Mouse (Mus musculus): ENCODE measurements at regions not wholly inside any gene's neighbourhood (a gene's known extent, or its start where the extent isn't known, plus 50 kb on each side); places are given as distances from the start of the nearest gene placed in this dataset.

DNA sequence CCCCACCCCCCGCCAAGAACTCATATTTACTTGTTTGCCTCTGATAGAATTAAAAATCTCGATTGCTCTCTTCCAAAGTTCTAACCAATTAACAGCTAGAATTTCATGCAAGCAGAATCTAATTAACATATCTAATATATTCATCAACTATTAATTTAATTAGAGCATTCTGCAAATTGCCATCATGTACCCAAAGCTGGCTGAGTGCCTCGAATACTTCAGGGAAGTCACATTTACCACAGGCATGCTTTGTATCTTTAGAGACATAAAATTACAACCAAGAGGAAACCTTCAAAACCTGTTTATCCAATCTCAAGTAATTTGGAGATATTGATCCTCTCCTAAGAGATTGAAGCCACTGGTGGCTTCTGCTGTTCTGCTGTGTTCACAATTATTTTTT is 401.6 kb upstream of the Nmur2 start:
- Histone ChIP-seq H3K4me2 (ENCODE audit: low read depth, low read length) (no peak overlapping the region), H3K4me1 (ENCODE audit: control insufficient read depth, insufficient read depth, low read length) (no peaks in the 10 kb centered on the region), H3K9ac (ENCODE audit: low read length) (no peak overlapping the region), H3K27ac (ENCODE audit: low read length) (no peak overlapping the region), H3K27me3 (ENCODE audit: control insufficient read depth, insufficient read depth, low read length) (no peaks in the 10 kb centered on the region), H3K9me3 (replicated peaks; ENCODE audit: control insufficient read depth, low read length) (no peaks in the 10 kb centered on the region), H3K36me3 (ENCODE audit: control insufficient read depth, insufficient read depth) (no peaks in the 10 kb centered on the region), H3K4me3 (ENCODE audit: low read length) (no peak overlapping the region)
- ATAC-seq (replicated peaks; ENCODE audit: extremely low read depth, insufficient read depth, low FRiP score) = no peak
- WGBS = 79% methylated on average over 3 of the region's 3 CpGs

DNA sequence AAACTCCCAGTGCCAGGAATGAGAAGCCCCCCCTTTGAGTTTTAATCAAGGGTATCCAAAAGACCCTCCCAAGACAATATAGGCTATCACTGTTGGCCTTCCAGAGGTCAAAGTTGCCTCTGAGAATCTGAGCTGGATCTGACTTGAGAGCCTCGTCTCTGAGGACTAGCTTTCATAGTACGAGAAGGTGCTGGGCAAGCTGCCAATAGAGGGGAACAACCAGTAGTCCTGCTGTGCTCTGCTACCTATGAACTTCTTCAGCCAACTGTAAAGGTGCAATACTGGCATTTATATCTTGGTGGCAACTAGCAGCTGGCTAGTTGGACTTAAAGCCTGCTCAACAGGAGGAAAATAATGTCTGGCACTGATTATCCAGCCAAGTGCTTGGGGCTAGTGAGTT is 400.3 kb upstream of the Nmur2 start:
- H3K9ac ChIP-seq (ENCODE audit: low read length) = no peak overlapping the region
- H3K9me3 ChIP-seq (replicated peaks; ENCODE audit: control insufficient read depth, low read length) = no peaks in the 10 kb centered on the region
- ATAC-seq (replicated peaks; ENCODE audit: extremely low read depth, insufficient read depth, low FRiP score) = no peak
- no peak overlapping the region for H3K4me2 ChIP-seq (ENCODE audit: low read depth, low read length)
- H3K36me3 ChIP-seq (ENCODE audit: control insufficient read depth, insufficient read depth) = no peaks in the 10 kb centered on the region
- no peak overlapping the region for H3K27ac ChIP-seq (ENCODE audit: low read length)
- H3K4me3 ChIP-seq (ENCODE audit: low read length) = no peak overlapping the region
- 22% methylated on average over 2 of the region's 2 CpGs for WGBS
- no peaks in the 10 kb centered on the region for H3K27me3 ChIP-seq (ENCODE audit: control insufficient read depth, insufficient read depth, low read length)
- no peaks in the 10 kb centered on the region for H3K4me1 ChIP-seq (ENCODE audit: control insufficient read depth, insufficient read depth, low read length)

DNA sequence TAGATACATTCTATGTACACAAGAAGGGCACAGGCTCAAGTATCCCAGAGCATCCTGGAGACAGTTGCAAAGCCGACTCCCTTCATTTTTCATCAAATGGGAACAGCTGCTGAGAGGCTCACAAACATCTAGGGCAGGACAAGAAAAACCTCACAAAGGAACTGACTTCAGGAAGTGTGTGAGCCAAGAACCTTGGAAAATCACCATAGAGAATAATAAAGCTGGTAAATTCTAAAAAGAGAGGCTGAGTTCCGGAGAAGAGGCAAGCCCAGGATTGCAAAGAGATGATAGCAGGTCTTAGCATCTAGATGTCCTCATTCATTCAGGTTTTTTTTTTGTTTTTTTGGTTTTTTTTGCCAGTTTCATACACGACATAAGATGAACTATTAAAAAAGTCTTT is 390.3 kb upstream of the Nmur2 start:
- Histone ChIP-seq H3K4me1 (ENCODE audit: control insufficient read depth, insufficient read depth, low read length) (no peaks in the 10 kb centered on the region), H3K36me3 (ENCODE audit: control insufficient read depth, insufficient read depth) (no peaks in the 10 kb centered on the region), H3K9ac (ENCODE audit: low read length) (no peak overlapping the region), H3K27ac (ENCODE audit: low read length) (no peak overlapping the region), H3K4me2 (ENCODE audit: low read depth, low read length) (no peak overlapping the region), H3K27me3 (ENCODE audit: control insufficient read depth, insufficient read depth, low read length) (no peaks in the 10 kb centered on the region), H3K4me3 (ENCODE audit: low read length) (no peak overlapping the region), H3K9me3 (replicated peaks; ENCODE audit: control insufficient read depth, low read length) (no peaks in the 10 kb centered on the region)
- 73% methylated on average over 3 of the region's 3 CpGs for WGBS
- ATAC-seq (replicated peaks; ENCODE audit: extremely low read depth, insufficient read depth, low FRiP score) = no peak

DNA sequence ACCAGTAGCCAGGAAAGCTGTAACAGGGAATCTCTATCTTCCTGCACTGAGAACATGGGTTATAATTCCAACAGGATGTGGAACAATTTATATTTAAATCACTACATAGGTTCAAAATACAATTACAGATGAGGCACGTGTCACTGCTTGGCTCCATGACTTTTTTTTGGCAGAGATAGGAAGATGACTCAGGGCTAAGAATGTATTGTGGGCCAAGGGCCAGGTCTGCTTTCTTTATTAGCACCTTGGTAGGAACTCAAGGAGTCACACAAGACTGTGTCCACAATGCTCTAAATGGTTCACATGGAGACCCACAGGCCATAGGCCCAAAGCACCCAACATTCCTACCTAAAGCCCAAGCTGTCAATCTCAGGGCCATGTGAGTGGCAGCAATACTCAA is 344.0 kb upstream of the Nmur2 start:
- no peak overlapping the region for H3K9ac ChIP-seq (ENCODE audit: low read length)
- no peaks in the 10 kb centered on the region for H3K9me3 ChIP-seq (replicated peaks; ENCODE audit: control insufficient read depth, low read length)
- H3K36me3 ChIP-seq (ENCODE audit: control insufficient read depth, insufficient read depth) = no peaks in the 10 kb centered on the region
- H3K27me3 ChIP-seq (ENCODE audit: control insufficient read depth, insufficient read depth, low read length) = no peaks in the 10 kb centered on the region
- no peak overlapping the region for H3K4me3 ChIP-seq (ENCODE audit: low read length)
- H3K4me1 ChIP-seq (ENCODE audit: control insufficient read depth, insufficient read depth, low read length) = no peaks in the 10 kb centered on the region
- no peak for ATAC-seq (replicated peaks; ENCODE audit: extremely low read depth, insufficient read depth, low FRiP score)
- 43% methylated on average over 1 of the region's 1 CpGs for WGBS
- no peak overlapping the region for H3K4me2 ChIP-seq (ENCODE audit: low read depth, low read length)
- H3K27ac ChIP-seq (ENCODE audit: low read length) = no peak overlapping the region

DNA sequence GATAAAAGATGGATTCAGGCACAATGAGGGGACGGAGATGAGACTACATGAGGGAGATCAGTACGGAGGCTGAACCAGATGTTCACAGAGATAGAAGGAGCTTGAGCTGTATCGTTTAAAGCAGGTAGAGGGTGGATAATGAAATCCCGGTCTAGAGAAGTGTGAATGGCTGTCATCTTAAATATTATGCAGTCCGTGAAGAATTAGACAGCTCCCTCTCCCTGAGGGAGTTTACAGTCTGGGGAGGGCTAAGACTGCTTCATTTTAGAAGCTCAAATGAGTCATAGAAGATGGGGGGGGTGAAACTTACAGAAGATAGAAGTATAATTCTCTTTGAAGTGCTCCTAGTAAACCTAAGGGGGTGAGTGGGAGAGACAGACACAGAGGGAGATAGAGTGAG is 336.7 kb upstream of the Nmur2 start:
- Histone ChIP-seq H3K4me3 (ENCODE audit: low read length) (no peak overlapping the region), H3K36me3 (ENCODE audit: control insufficient read depth, insufficient read depth) (no peaks in the 10 kb centered on the region), H3K4me2 (ENCODE audit: low read depth, low read length) (no peak overlapping the region), H3K27me3 (ENCODE audit: control insufficient read depth, insufficient read depth, low read length) (no peaks in the 10 kb centered on the region; the same call in 1 of the 2 replicates), H3K27ac (ENCODE audit: low read length) (no peak overlapping the region), H3K4me1 (ENCODE audit: control insufficient read depth, insufficient read depth, low read length) (no peaks in the 10 kb centered on the region), H3K9me3 (replicated peaks; ENCODE audit: control insufficient read depth, low read length) (no peaks in the 10 kb centered on the region), H3K9ac (ENCODE audit: low read length) (no peak overlapping the region)
- ATAC-seq (replicated peaks; ENCODE audit: extremely low read depth, insufficient read depth, low FRiP score) = no peak
- WGBS = 71% methylated on average over 5 of the region's 5 CpGs

DNA sequence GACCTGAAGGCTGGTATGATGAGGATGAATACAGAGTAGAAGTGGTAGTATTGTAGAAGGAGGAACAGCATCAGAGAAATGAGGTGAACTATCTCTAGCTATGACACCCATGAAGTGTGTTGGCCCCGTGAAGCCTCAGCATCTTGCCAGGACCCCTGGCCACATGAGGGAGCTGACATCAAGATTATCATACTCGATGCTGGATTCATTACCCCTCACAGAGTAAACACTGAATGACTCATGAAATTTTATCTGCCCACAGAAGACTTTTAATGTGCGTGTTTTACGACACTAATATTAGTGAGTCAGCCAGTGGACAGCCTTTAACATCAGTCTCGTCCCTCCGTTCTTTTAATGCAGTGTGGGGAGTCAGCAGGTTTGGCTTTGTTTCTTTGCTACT is 333.5 kb upstream of the Nmur2 start:
- no peak for ATAC-seq (replicated peaks; ENCODE audit: extremely low read depth, insufficient read depth, low FRiP score)
- Histone ChIP-seq H3K4me2 (ENCODE audit: low read depth, low read length) (no peak overlapping the region), H3K9me3 (replicated peaks; ENCODE audit: control insufficient read depth, low read length) (no peaks in the 10 kb centered on the region), H3K9ac (ENCODE audit: low read length) (no peak overlapping the region), H3K4me1 (ENCODE audit: control insufficient read depth, insufficient read depth, low read length) (no peaks in the 10 kb centered on the region), H3K27me3 (ENCODE audit: control insufficient read depth, insufficient read depth, low read length) (no peaks in the 10 kb centered on the region; the same call in 1 of the 2 replicates), H3K27ac (ENCODE audit: low read length) (no peak overlapping the region), H3K36me3 (ENCODE audit: control insufficient read depth, insufficient read depth) (no peaks in the 10 kb centered on the region), H3K4me3 (ENCODE audit: low read length) (no peak overlapping the region)
- WGBS = 60% methylated on average over 6 of the region's 6 CpGs

DNA sequence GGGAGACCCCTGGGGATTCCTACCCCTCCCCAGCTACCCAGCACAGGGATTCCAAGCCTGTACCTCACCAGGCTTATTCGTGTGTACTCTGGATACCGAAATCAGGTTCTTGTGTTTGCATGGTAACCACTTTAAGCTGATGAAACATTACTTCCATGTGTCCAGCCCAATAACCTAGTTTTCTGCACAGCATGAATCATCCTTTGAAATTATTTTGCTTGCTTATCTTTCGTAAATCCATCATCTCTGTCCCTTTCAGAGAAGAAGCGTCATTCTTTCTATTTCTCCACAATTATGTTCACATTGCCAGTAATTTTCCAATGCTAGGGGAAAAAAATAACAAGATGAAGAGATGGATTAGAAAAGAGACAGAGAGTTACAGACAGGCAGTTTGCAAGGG is 332.8 kb upstream of the Nmur2 start:
- no peaks in the 10 kb centered on the region for H3K36me3 ChIP-seq (ENCODE audit: control insufficient read depth, insufficient read depth)
- no peak overlapping the region for H3K27ac ChIP-seq (ENCODE audit: low read length)
- ATAC-seq (replicated peaks; ENCODE audit: extremely low read depth, insufficient read depth, low FRiP score) = no peak
- H3K9ac ChIP-seq (ENCODE audit: low read length) = no peak overlapping the region
- H3K27me3 ChIP-seq (ENCODE audit: control insufficient read depth, insufficient read depth, low read length) = no peaks in the 10 kb centered on the region; the same call in 1 of the 2 replicates
- no peaks in the 10 kb centered on the region for H3K9me3 ChIP-seq (replicated peaks; ENCODE audit: control insufficient read depth, low read length)
- H3K4me1 ChIP-seq (ENCODE audit: control insufficient read depth, insufficient read depth, low read length) = no peaks in the 10 kb centered on the region
- no peak overlapping the region for H3K4me3 ChIP-seq (ENCODE audit: low read length)
- H3K4me2 ChIP-seq (ENCODE audit: low read depth, low read length) = no peak overlapping the region
- WGBS = 71% methylated on average over 4 of the region's 4 CpGs

DNA sequence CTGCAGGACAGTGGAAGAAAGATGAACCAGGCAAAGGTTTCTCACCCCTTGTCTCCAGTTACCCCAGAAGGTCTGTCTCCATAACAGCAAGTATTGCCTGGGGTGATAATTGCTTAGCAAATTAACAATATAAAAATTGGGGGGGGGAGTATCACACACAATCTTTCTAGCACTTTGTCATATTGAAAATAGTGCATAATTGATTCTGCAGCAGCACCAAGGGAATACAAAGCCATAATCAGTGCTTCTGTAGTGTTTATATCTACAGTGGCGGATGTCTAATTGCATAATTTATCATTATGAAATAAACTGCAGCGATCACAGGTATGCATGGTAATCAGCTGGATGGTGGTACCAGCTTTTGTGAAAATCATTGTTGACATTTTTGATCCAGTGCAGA is 316.9 kb upstream of the Nmur2 start:
- H3K4me1 ChIP-seq (ENCODE audit: control insufficient read depth, insufficient read depth, low read length) = no peaks in the 10 kb centered on the region
- 72% methylated on average over 2 of the region's 2 CpGs for WGBS
- ATAC-seq (replicated peaks; ENCODE audit: extremely low read depth, insufficient read depth, low FRiP score) = no peak
- no peak overlapping the region for H3K4me3 ChIP-seq (ENCODE audit: low read length)
- no peak overlapping the region for H3K9ac ChIP-seq (ENCODE audit: low read length)
- no peak overlapping the region for H3K4me2 ChIP-seq (ENCODE audit: low read depth, low read length)
- no peaks in the 10 kb centered on the region for H3K9me3 ChIP-seq (replicated peaks; ENCODE audit: control insufficient read depth, low read length)
- H3K27me3 ChIP-seq (ENCODE audit: control insufficient read depth, insufficient read depth, low read length) = no peaks in the 10 kb centered on the region
- H3K36me3 ChIP-seq (ENCODE audit: control insufficient read depth, insufficient read depth) = no peaks in the 10 kb centered on the region
- no peak overlapping the region for H3K27ac ChIP-seq (ENCODE audit: low read length)

DNA sequence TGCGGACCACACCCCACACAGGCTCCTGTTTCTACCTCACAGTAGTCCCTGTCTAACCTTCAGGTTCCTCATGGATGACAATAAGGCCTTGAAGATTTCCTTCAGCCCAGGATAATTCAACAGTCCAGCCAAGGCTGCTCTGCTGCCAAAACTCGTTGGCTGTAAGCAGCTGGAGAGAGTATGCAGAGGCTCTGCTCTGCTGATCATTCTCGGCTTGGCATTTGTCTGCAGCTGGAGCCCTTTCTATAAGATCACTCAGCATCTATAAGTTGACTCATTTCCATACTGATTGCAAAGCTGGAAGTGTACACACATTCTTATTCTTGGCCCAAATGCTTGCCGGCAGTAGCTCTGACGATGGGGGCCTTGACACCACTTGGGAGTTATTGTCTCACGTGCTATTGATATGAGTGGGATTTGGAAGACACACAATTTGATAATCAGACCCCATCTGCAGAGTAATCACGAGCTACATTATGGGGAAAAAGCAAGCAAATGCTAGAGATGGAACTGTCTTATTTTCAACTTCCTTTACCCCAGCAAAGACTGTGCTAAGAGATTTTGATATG is 311.1 kb upstream of the Nmur2 start:
- ATAC-seq (replicated peaks; ENCODE audit: extremely low read depth, insufficient read depth, low FRiP score) = no peak
- Histone ChIP-seq H3K27me3 (ENCODE audit: control insufficient read depth, insufficient read depth, low read length) (no peaks in the 10 kb centered on the region), H3K4me3 (ENCODE audit: low read length) (no peak overlapping the region), H3K4me2 (ENCODE audit: low read depth, low read length) (no peak overlapping the region), H3K9me3 (replicated peaks; ENCODE audit: control insufficient read depth, low read length) (no peaks in the 10 kb centered on the region), H3K36me3 (ENCODE audit: control insufficient read depth, insufficient read depth) (no peaks in the 10 kb centered on the region), H3K9ac (ENCODE audit: low read length) (no peak overlapping the region), H3K4me1 (ENCODE audit: control insufficient read depth, insufficient read depth, low read length) (no peaks in the 10 kb centered on the region), H3K27ac (ENCODE audit: low read length) (no peak overlapping the region)
- 62% methylated on average over 7 of the region's 7 CpGs for WGBS

DNA sequence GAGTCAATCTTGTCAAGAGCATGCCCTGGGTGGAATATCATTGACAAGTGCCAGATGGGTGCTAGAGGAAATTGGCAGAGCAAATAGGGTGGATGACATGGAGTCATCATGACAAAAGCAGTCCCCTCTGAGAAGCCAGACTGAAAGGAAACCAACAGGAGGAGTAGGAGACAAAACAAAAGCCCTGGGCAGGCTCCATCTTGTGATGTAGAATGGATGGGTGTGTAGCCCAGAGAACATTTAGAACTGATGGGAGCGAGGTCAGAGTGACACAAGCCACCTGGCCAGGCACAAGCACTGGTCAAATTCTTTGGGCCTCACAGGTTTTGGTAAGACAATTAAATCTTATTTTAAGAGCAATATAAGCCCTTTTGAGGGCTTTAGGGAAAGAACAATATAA is 310.4 kb upstream of the Nmur2 start:
- H3K4me3 ChIP-seq (ENCODE audit: low read length) = no peak overlapping the region
- H3K9me3 ChIP-seq (replicated peaks; ENCODE audit: control insufficient read depth, low read length) = no peaks in the 10 kb centered on the region
- no peak overlapping the region for H3K9ac ChIP-seq (ENCODE audit: low read length)
- WGBS = 73% methylated on average over 1 of the region's 1 CpGs
- H3K4me2 ChIP-seq (ENCODE audit: low read depth, low read length) = no peak overlapping the region
- H3K36me3 ChIP-seq (ENCODE audit: control insufficient read depth, insufficient read depth) = no peaks in the 10 kb centered on the region
- H3K4me1 ChIP-seq (ENCODE audit: control insufficient read depth, insufficient read depth, low read length) = no peaks in the 10 kb centered on the region
- no peak for ATAC-seq (replicated peaks; ENCODE audit: extremely low read depth, insufficient read depth, low FRiP score)
- no peaks in the 10 kb centered on the region for H3K27me3 ChIP-seq (ENCODE audit: control insufficient read depth, insufficient read depth, low read length)
- no peak overlapping the region for H3K27ac ChIP-seq (ENCODE audit: low read length)

Data from heart, embryonic 16.5 days (tissue).